Mouse (Mus musculus): ENCODE measurements around the gene Exosc5. TPM values are rescaled to one million over a fixed set of nuclear protein-coding genes. Genes with fewer than 3 reads are reported as not detected.

Exosc5 gene
- polyA plus RNA-seq, 1 experiment, result 21.6 TPM

DNA sequence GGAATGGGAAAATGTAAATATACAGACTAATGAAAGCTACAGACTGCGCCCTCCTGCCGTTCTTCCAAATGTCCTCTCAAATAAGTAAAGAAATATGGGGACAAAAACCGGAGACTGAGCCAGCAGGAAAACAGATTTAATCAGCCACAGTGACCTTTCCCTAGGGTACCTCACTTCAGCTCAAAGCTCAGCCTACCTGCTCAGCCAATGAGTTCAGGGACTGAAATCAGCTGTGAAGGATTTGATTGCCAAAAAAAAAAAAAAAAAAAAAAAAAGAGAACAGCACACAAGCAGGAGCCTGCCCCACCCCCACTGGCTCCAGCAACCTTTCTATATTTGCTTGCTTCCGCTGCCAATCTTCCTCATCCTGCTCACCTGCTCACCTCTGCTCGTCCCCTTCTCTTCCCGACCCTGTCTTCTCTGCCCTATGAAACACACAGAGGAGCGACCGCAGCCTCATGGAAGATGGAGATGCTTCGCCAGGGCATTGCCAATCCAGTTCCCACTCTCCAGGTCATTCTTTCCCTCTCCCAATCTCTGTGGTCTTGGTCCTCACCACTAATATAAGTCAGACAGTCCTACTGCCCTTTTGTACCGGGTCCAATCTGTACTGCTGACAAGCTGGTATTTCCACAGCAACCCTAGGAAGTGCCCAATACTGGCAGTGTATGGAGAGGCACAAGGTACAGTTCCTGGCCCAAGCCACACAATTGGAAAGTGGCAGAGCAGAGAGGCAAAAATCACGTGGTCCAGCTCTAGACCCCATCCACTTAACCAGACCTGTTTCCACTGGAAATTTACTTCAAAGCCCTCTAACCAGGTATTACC is 3.1 kb upstream of the Exosc5 start:
- TF ChIP-seq CTCF (IDR thresholded peaks at IDR 0.05; ENCODE audit: borderline replicate concordance, insufficient read depth, low read length), result no peak
- TF ChIP-seq POLR2A (IDR thresholded peaks at IDR 0.05; ENCODE audit: low read depth, low read length), result no peak
- no peak overlapping the region for H3K27ac ChIP-seq (ENCODE audit: insufficient read depth, low read length)
- no peak overlapping the region for H3K4me3 ChIP-seq (ENCODE audit: insufficient read depth, low read length)
- no peaks in the 10 kb centered on the region for H3K4me1 ChIP-seq (ENCODE audit: control insufficient read depth, insufficient read depth, low read length)

- no peak for TF ChIP-seq CTCF (IDR thresholded peaks at IDR 0.05; ENCODE audit: borderline replicate concordance, insufficient read depth, low read length)
- no peak for TF ChIP-seq POLR2A (IDR thresholded peaks at IDR 0.05; ENCODE audit: low read depth, low read length)
- no peak overlapping the region for H3K27ac ChIP-seq (ENCODE audit: insufficient read depth, low read length)
- peak overlapping the region; percentile 63 for H3K4me3 ChIP-seq (ENCODE audit: insufficient read depth, low read length)
- no peaks in the 10 kb centered on the region for H3K4me1 ChIP-seq (ENCODE audit: control insufficient read depth, insufficient read depth, low read length)
Measured at GRCm38 (mm10) chr7:25657785-25658184, 1.2 kb upstream of the Exosc5 start.

DNA sequence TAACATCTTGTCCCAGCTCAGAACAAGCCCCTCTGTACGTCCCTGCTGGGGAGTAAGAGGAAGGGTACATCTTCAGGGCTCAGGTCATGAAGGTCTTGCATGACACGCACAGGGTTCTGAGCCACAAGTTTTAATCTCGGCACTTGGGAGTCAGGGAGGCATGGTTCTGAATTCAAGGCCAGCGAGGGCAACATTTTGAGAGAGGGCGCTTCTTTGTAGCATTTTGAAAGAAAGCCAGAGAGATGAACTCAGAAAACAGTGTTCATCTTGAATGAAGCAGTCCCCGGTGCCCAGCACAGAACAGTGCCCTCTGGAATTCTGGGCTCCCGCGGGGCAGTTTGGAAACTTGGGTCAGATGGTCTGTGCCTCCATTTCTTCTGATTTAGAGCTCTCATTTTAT is 7.4 kb downstream of the Exosc5 start:
- Histone ChIP-seq H3K4me1 (ENCODE audit: control insufficient read depth, insufficient read depth, low read length) (no peaks in the 10 kb centered on the region), H3K27ac (ENCODE audit: insufficient read depth, low read length) (no peak overlapping the region), H3K4me3 (ENCODE audit: insufficient read depth, low read length) (no peak overlapping the region)
- TF ChIP-seq POLR2A (IDR thresholded peaks at IDR 0.05; ENCODE audit: low read depth, low read length) (no peak), CTCF (IDR thresholded peaks at IDR 0.05; ENCODE audit: borderline replicate concordance, insufficient read depth, low read length) (no peak)

DNA sequence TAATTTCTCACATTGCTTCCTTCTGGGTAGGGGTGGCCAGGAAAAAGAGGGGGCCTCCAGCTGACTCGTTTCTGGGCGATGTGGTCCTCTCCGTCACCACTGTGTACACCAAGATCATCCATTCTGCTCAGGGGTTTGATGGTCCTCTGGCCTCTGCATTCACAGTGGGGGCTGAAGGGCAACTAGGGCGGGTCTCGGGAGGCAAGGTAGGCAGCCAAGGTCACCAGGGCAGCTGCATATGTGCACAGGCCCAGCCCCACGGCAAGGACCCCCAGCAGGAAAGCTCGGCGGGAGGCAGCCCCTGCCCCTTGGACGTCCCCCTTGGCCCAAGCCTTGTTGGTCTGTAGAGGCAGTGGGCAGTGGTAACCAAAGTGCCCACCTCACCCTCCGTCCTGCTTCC is 10.2 kb downstream of the Exosc5 start:
- no peaks in the 10 kb centered on the region for H3K4me1 ChIP-seq (ENCODE audit: control insufficient read depth, insufficient read depth, low read length)

DNA sequence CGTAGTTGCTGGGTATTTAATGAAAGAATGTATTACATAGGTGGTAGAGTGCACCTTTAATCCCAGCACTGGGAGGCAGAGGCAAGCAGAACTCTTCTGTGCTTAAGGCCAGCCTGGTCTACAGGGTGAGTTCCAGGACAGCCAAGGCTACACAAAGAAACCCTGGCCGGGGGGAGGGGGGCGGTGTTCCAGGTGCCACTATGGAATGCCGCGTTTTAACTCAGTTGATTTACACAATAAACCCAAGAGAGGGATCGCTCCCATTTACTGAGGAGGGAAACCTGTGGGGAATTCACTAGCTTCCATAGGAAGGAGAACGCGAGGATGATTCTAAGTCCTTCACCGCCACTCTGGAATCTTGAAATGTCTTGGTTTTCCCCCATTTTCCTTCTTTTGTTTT is 10.7 kb downstream of the Exosc5 start:
- Histone ChIP-seq H3K4me3 (ENCODE audit: insufficient read depth, low read length) (no peak overlapping the region), H3K4me1 (ENCODE audit: control insufficient read depth, insufficient read depth, low read length) (no peaks in the 10 kb centered on the region), H3K27ac (ENCODE audit: insufficient read depth, low read length) (no peak overlapping the region)
- no peak for TF ChIP-seq CTCF (IDR thresholded peaks at IDR 0.05; ENCODE audit: borderline replicate concordance, insufficient read depth, low read length)
- TF ChIP-seq POLR2A (IDR thresholded peaks at IDR 0.05; ENCODE audit: low read depth, low read length), result no peak

More for the DNA sequence above, 10.2 kb downstream of the Exosc5 start:
- Histone ChIP-seq H3K27ac (ENCODE audit: insufficient read depth, low read length) (no peak overlapping the region), H3K4me3 (ENCODE audit: insufficient read depth, low read length) (no peak overlapping the region)
- no peak for TF ChIP-seq POLR2A (IDR thresholded peaks at IDR 0.05; ENCODE audit: low read depth, low read length)
- TF ChIP-seq CTCF (IDR thresholded peaks at IDR 0.05; ENCODE audit: borderline replicate concordance, insufficient read depth, low read length), result no peak

GRCm38 (mm10) chr7:25670096-25670495 is 11.1 kb downstream of the Exosc5 start:
- Histone ChIP-seq H3K4me3 (ENCODE audit: insufficient read depth, low read length) (no peak overlapping the region), H3K27ac (ENCODE audit: insufficient read depth, low read length) (no peak overlapping the region), H3K4me1 (ENCODE audit: control insufficient read depth, insufficient read depth, low read length) (no peaks in the 10 kb centered on the region)
- TF ChIP-seq CTCF (IDR thresholded peaks at IDR 0.05; ENCODE audit: borderline replicate concordance, insufficient read depth, low read length), result no peak
- TF ChIP-seq POLR2A (IDR thresholded peaks at IDR 0.05; ENCODE audit: low read depth, low read length), result no peak

- H3K27ac ChIP-seq (ENCODE audit: insufficient read depth, low read length), result no peak overlapping the region
- no peak overlapping the region for H3K4me3 ChIP-seq (ENCODE audit: insufficient read depth, low read length)
- H3K4me1 ChIP-seq (ENCODE audit: control insufficient read depth, insufficient read depth, low read length), result no peaks in the 10 kb centered on the region
- TF ChIP-seq POLR2A (IDR thresholded peaks at IDR 0.05; ENCODE audit: low read depth, low read length), result no peak
- no peak for TF ChIP-seq CTCF (IDR thresholded peaks at IDR 0.05; ENCODE audit: borderline replicate concordance, insufficient read depth, low read length)
Measured at GRCm38 (mm10) chr7:25671686-25672085, 12.7 kb downstream of the Exosc5 start.

DNA sequence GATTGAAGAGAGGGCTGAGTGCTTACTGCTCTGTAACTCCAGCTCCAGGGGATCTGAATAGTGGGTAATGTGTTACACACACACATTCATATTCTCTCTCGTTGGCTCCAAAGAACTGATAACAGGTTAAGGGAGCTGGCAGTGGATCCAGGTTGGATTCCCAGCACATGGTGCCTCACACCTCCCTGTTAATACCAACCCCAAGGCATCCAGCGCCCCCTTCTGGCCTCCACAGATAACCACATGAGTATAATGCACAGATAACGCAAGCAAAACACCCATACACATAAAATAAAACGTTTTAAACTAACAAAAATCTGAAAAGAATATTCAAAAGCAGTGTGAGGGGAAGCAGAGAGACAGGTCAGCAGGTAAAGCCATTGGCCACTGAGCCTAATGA is 13.5 kb downstream of the Exosc5 start:
- no peak overlapping the region for H3K4me3 ChIP-seq (ENCODE audit: insufficient read depth, low read length)
- no peak overlapping the region for H3K27ac ChIP-seq (ENCODE audit: insufficient read depth, low read length)
- no peak for TF ChIP-seq CTCF (IDR thresholded peaks at IDR 0.05; ENCODE audit: borderline replicate concordance, insufficient read depth, low read length)
- TF ChIP-seq POLR2A (IDR thresholded peaks at IDR 0.05; ENCODE audit: low read depth, low read length), result no peak
- H3K4me1 ChIP-seq (ENCODE audit: control insufficient read depth, insufficient read depth, low read length), result no peaks in the 10 kb centered on the region

- Histone ChIP-seq H3K27ac (ENCODE audit: insufficient read depth, low read length) (no peak overlapping the region), H3K4me3 (ENCODE audit: insufficient read depth, low read length) (no peak overlapping the region), H3K4me1 (ENCODE audit: control insufficient read depth, insufficient read depth, low read length) (no peaks in the 10 kb centered on the region)
- TF ChIP-seq POLR2A (IDR thresholded peaks at IDR 0.05; ENCODE audit: low read depth, low read length) (no peak), CTCF (IDR thresholded peaks at IDR 0.05; ENCODE audit: borderline replicate concordance, insufficient read depth, low read length) (no peak)
Measured at GRCm38 (mm10) chr7:25674297-25674696, 15.3 kb downstream of the Exosc5 start.

DNA sequence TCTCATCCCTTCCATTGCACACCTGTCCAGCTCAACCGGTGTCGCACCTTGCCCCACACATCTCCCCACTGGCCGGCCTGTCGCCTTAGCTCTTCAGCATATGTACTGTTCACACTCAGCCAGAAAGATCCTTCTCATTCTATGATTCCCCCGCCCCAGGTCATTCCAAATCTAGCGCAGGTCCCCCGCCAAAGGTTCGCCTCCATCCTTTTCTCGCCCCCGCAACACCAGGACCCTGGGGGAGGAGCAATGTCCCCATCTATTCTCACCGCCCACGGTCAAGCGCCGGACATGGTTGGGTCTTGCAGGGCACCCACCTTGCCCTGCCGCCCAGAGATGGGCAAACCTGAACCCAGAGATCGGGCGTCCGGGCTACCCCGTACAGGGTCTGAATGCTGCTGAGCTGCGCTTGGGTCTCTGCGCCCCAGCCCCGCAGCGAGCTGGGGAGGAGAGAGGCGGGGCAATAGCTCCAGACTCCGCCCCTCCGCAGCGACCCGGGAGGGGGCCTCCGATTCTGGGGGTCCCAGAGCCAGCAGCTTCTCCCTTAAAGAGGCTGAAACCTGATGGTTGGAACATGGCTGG is 15.8 kb downstream of the Exosc5 start, which contains the start of gene Tmem91:
Gene Tmem91, minus strand, starts transcription at position 448 of the 582 bp plus-strand sequence.
- H3K4me3 ChIP-seq (ENCODE audit: insufficient read depth, low read length), result peak within 1 kb of the TSS; percentile 21; the same call in 1 of the 2 replicates
- H3K27ac ChIP-seq (ENCODE audit: insufficient read depth, low read length), result no peak within 1 kb of the TSS
- no peaks in the 10 kb centered on the region for H3K4me1 ChIP-seq (ENCODE audit: control insufficient read depth, insufficient read depth, low read length)
- TF ChIP-seq POLR2A (IDR thresholded peaks at IDR 0.05; ENCODE audit: low read depth, low read length), result no peak
- TF ChIP-seq CTCF (IDR thresholded peaks at IDR 0.05; ENCODE audit: borderline replicate concordance, insufficient read depth, low read length), result no peak
